Mouse (Mus musculus) limb, embryonic 14.5 days (tissue): ENCODE data around the gene Hes1. TPM values are rescaled to one million over a fixed set of nuclear protein-coding genes. Genes with fewer than 3 reads are reported as not detected.

Experiments used
- ATAC-seq: fragments of 200-750 bp; cut with Nextera tagmentation; 2 replicates; pipeline ENCODE4 v1.8.0; 2017; ENCODE audit warnings: low read depth, moderate number of reproducible peaks, moderate TSS enrichment; ENCODE audit not compliant: low FRiP score
- DNase-seq: peaks from one replicate; pipeline ENCODE4 v3.0.0-alpha.2; 2015; ENCODE audit warnings: low spot score
- H3K27ac ChIP-seq: fragments of 300-500 bp; sonication (generic); replicated peaks from 2 replicates; pipeline ENCODE4 v1.5.1; 2014; ENCODE audit warnings: low read depth, mild to moderate bottlenecking, low read length, moderate library complexity, mixed read lengths
- H3K27me3 ChIP-seq: fragments of 300-500 bp; sonication (generic); 2 replicates; pipeline ENCODE4 v1.6.1; 2014; ENCODE audit warnings: low read length, mixed read lengths; ENCODE audit not compliant: control insufficient read depth, insufficient read depth
- H3K36me3 ChIP-seq: fragments of 300-500 bp; sonication (generic); 2 replicates; pipeline ENCODE4 v1.6.1; 2014; ENCODE audit warnings: mild to moderate bottlenecking, low read length, moderate library complexity, mixed read lengths; ENCODE audit not compliant: control insufficient read depth, insufficient read depth
- H3K4me1 ChIP-seq: fragments of 300-500 bp; sonication (generic); 2 replicates; pipeline ENCODE4 v1.6.1; 2014; ENCODE audit warnings: antibody characterized with exemption, low read length, mixed read lengths; ENCODE audit not compliant: control insufficient read depth, insufficient read depth
- H3K4me2 ChIP-seq: fragments of 300-500 bp; sonication (generic); replicated peaks from 2 replicates; pipeline ENCODE4 v1.6.1; 2014; ENCODE audit warnings: low read depth, mild to moderate bottlenecking, low read length, moderate library complexity; ENCODE audit not compliant: severe bottlenecking
- H3K4me3 ChIP-seq: fragments of 300-500 bp; sonication (generic); replicated peaks from 2 replicates; pipeline ENCODE4 v1.5.1; 2014; ENCODE audit warnings: low read length
- H3K9ac ChIP-seq: fragments of 300-500 bp; sonication (generic); 2 replicates; pipeline ENCODE4 v1.6.1; 2014; ENCODE audit warnings: mild to moderate bottlenecking, low read depth, low read length, moderate library complexity; ENCODE audit not compliant: severe bottlenecking
- H3K9me3 ChIP-seq: fragments of 300-500 bp; sonication (generic); 2 replicates; pipeline ENCODE4 v1.6.1; 2016; ENCODE audit warnings: low read length; ENCODE audit not compliant: control insufficient read depth
- POLR2A ChIP-seq: fragments of 200-500 bp; IDR thresholded peaks from 2 replicates; pipeline ENCODE4 v1.8.0; 2012; ENCODE audit warnings: inconsistent platforms, mild to moderate bottlenecking, moderate library complexity, borderline replicate concordance; ENCODE audit not compliant: insufficient read depth, insufficient read length; ENCODE audit errors: extremely low read depth
- WGBS: fragments of 180-500 bp; shearing (Covaris S2); extraction: QIAGEN DNeasy Blood & Tissue Kit; methylation state at CpG from one replicate; pipeline ENCODE4 v1.1.7; 2014; 5-methylcytosine and 5-hydroxymethylcytosine counted together
- polyA plus RNA-seq, 2 experiments: library from polyadenylated mRNA; depleted of rRNA in 1 of 2; stranded (reverse) in 1 of 2; unstranded in 1 of 2; fragments of >200 nt; fragmentation: Nextera tagmentation in 1 of 2; extraction: Ambion mirVana in 1 of 2; gene quantifications; 2 replicates each; pipeline versions ENCODE4 v1.2.1 to v1.2.3; 2012 to 2014

The Hes1 gene
- polyA plus RNA-seq, 2 experiments: 71.9 to 143 TPM

DNA sequence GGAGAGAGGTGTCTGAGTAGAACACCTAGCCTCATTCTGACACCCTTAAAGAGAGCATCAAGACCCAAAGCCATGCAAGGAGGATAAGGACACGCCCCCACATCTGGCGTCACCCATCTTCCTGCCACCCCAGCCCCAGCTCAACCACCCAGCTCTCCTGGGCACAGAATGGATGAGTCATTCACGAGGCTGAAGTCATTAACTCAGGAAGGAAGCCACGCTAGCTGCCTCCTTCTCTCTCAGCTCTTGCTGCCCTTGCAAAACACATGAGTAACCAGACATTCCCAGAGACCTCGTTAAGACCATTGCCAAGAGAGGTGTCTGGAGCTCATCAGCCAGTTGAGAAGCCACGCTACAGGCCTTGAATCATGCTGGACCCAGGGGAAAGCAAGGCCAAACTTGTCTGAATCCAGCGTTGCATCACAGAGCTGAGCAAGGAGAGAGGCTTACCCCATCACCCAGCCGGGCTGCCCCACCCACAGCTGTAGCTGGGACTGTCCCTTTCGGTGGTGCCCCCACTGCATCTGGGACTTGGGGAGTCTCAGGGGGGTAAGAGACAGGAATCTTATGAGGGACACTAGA, 39.4 kb upstream of the Hes1 start:
- WGBS: 35% methylated on average over 9 of the region's 9 CpGs
- Histone ChIP-seq H3K9me3 (no peaks in the 10 kb centered on the region), H3K27ac (no peak overlapping the region), H3K9ac (no peak overlapping the region), H3K27me3 (no peaks in the 10 kb centered on the region), H3K4me3 (no peak overlapping the region), H3K4me2 (no peak overlapping the region), H3K4me1 (peaks cover 42% of the 10 kb centered on the region), H3K36me3 (no peaks in the 10 kb centered on the region)
- TF ChIP-seq POLR2A: no peak
- ATAC-seq (0 out of 2 replicates have a peak, but pooled peaks have one; percentile 14), DNase-seq (peak; percentile 45)

GRCm38 (mm10) chr16:30028184-30028583, 36.0 kb upstream of the Hes1 start:
- TF ChIP-seq POLR2A: no peak
- H3K9ac ChIP-seq: no peak overlapping the region
- DNase-seq (no peak), ATAC-seq (no peak)
- H3K36me3 ChIP-seq: no peaks in the 10 kb centered on the region
- no peaks in the 10 kb centered on the region for H3K9me3 ChIP-seq
- H3K4me1 ChIP-seq: peaks cover 19% of the 10 kb centered on the region
- WGBS: 24% methylated on average over 6 of the region's 6 CpGs
- H3K4me3 ChIP-seq: no peak overlapping the region
- H3K27me3 ChIP-seq: no peaks in the 10 kb centered on the region
- H3K27ac ChIP-seq: no peak overlapping the region
- no peak overlapping the region for H3K4me2 ChIP-seq

DNA sequence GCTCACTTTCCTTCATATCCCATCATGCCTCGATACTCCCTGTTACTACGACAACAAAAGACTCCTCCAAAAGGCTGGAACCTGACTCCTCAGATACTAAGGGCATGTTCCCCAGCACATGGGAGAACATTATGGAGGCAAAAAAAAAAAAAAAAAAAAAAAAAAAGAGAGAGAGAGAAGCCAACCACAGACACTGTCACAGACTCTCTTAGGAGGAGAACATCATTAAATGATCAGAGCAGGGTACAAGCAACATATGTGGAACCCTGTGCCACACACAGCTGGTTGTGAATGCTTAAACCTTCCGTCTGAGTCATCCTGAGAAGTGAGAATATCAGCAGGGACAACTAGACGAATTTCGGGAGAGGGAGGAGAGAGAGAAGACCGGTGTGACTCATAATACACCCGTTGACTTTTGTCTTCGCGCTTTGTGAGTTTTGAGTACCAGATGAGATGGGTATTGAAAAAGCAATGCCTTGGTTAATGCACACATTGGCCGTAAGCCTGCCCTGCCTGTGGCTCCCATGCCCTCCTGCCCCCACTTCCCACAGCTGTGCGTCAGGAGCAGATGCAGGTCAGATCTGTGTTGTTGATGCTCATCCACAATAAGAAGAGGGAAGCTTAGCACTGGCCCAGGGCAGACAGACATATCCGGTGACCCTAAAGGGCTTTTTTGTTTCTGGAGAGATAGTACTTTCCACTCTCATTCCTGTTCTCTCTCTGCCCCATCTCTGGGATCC, 34.8 kb upstream of the Hes1 start:
- Histone ChIP-seq H3K27me3 (no peaks in the 10 kb centered on the region), H3K27ac (no peak overlapping the region), H3K9ac (no peak overlapping the region), H3K9me3 (no peaks in the 10 kb centered on the region), H3K4me3 (no peak overlapping the region), H3K36me3 (no peaks in the 10 kb centered on the region), H3K4me1 (peaks cover 14% of the 10 kb centered on the region), H3K4me2 (no peak overlapping the region)
- 82% methylated on average over 12 of the region's 12 CpGs for WGBS
- ATAC-seq (no peak), DNase-seq (no peak)
- no peak for TF ChIP-seq POLR2A

- 17% methylated on average over 2 of the region's 2 CpGs for WGBS
- H3K9me3 ChIP-seq: no peaks in the 10 kb centered on the region
- no peak overlapping the region for H3K27ac ChIP-seq
- H3K4me1 ChIP-seq: peaks cover 11% of the 10 kb centered on the region; the same call in 1 of the 2 replicates
- no peak for TF ChIP-seq POLR2A
- no peak overlapping the region for H3K9ac ChIP-seq
- H3K4me3 ChIP-seq: no peak overlapping the region
- H3K27me3 ChIP-seq: no peaks in the 10 kb centered on the region
- ATAC-seq: no peak
- no peaks in the 10 kb centered on the region for H3K36me3 ChIP-seq
- no peak overlapping the region for H3K4me2 ChIP-seq
- no peak for DNase-seq
Observed at GRCm38 (mm10) chr16:30032326-30032904, 31.8 kb upstream of the Hes1 start.

- ATAC-seq (no peak), DNase-seq (no peak)
- Histone ChIP-seq H3K36me3 (no peaks in the 10 kb centered on the region), H3K4me2 (no peak overlapping the region), H3K4me3 (no peak overlapping the region), H3K9me3 (no peaks in the 10 kb centered on the region), H3K9ac (no peak overlapping the region), H3K27ac (no peak overlapping the region), H3K27me3 (no peaks in the 10 kb centered on the region), H3K4me1 (peaks cover 14% of the 10 kb centered on the region)
- no peak for TF ChIP-seq POLR2A
- WGBS: 79% methylated on average over 3 of the region's 3 CpGs
Observed at GRCm38 (mm10) chr16:30033390-30033789, 30.8 kb upstream of the Hes1 start.
